Mouse (Mus musculus): ENCODE data around the gene Gm9857.

The Gm9857 gene

DNA sequence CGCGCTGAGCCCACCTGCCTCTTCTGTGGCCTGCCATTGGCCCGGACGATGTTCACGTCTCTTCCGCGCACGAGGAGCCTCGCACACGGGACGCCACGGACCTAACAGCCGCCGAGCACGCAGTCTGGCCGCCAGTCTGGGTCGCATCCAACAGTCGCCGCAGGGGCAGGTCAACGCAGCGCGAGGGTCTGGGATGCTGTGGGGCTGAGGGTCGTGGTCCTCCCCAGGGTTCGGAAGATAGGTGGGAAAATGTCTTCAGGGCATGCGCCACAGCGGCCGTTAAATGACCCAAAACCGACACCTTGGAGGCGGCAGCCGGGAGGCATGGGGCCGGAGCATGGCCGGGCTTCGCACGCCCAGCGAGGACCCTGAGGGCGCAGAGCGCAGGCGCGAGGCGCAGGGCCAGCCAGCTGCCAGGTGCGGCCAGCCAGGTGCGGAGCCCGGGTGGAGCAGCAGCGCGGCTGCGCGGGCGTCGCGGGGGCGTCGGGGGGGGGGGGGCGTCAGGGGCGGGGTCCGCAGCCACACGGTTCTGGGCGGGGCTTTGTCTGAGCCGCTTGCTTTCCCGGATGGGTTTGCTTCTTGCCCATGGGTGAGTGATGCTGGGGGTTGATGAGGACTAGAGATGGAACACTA is at the start of gene Gm9857:
Gene Gm9857 (minus strand): TSS at position 445 of the 633 bp plus-strand sequence.
- DNase-seq = peak; percentile 21

- DNase-seq = no peak
Measured at GRCm38 (mm10) chr3:108987009-108987659, 46.9 kb upstream of the Gm9857 start.

DNA sequence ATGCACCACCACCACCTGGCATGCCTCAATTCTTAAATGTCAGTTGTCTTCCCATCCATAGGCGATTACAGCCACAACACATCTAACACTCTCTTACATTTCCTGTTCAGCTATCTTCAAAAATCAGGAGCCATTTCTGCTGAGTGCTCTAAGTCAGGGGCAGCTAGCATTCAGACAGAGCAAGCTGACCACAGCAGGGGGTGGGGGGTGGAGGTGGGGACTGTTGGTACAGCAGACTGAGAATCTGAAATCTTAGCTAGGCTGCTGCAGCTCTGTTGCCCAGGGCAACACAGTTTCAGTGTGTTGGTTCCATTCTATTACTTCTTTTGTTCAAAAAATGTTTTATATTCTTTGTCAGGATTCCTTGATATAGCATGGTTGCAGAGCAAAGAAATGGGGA is 46.3 kb upstream of the Gm9857 start:
- DNase-seq = no peak

GRCm38 (mm10) chr3:108983989-108984388 is 43.7 kb upstream of the Gm9857 start:
- no peak for DNase-seq

- no peak for DNase-seq
Measured at GRCm38 (mm10) chr3:108981946-108982345, 41.7 kb upstream of the Gm9857 start.

GRCm38 (mm10) chr3:108977340-108978030 is 37.2 kb upstream of the Gm9857 start:
- DNase-seq = no peak

DNA sequence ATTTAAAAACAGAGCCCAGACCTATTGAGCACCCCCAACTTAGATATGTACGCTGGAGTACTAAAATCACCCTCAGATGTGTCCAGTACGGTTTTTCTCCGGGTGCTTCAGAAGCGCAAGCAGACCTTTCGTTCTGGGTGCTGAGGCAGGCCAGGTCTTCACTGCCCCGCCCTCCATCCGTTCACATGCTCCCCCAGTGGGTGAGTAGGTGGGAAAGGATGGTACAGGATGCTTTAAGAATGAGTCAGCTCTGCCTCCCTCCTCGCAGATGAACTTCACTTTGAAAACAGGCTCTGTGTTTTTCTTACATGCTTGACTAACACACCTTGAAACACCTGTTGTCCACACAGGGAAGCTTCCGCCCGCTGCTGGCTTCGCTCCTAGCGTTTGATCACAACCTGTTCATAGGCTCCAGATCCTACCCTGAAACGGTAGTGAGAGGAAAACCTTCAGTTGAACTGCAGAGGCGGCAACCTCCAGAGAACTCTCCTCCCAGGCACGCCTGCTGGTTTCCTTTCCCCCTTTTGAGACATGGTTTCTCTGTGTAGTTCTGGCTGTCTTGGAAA is 34.8 kb upstream of the Gm9857 start:
- DNase-seq = no peak

DNA sequence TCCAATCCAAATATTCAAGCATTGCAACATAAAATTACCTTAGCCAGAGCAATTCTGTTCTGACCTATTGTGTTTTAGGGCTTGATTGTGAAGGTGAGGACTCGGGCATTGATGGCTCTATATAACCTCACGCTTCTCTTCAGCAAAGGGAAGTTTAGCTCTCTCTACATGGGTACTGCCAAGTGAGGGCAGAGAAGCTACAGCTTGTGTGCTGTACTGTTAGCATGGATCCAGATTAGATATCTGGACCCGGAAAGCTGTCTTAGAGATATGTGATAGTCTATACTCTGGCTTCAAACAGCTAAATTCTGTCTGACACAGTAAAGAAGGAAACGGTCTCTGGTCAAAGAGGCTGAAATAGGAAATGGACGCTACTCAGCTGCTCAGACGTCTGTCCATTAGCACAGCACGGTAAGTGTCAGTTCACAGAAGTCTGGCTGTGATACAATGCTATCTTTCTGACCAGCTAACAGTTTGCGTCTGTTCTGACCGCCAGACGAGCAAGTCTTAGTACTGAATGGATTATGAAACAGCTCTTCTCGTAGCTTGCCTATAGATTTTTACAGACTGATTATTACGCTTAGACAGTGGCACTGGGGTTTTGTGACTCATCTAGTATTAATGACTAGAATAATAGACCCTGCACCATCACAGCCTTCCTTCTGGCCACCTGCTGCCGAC is 33.9 kb upstream of the Gm9857 start:
- DNase-seq = no peak

DNA sequence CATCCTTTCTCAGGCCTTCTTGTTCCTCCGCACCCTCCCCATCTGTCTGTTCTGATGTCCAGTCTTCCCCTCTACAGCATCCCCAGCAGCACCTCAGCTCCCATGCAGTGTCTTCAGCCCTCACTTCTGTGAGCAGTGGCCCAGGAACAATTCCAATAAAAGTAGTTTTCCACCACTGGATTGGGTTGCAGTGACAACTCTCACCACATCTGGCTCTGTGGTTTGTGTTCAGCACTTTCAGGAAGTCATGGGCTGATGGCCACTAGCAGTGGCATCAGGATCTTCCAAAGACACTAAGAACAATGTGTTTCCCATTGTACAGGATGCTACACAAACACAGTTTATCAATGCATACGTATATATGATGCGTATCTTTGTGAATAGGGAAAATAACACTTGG is 25.8 kb upstream of the Gm9857 start:
- no peak for DNase-seq

- DNase-seq = no peak
Measured at GRCm38 (mm10) chr3:108964361-108965044, 24.3 kb upstream of the Gm9857 start.

GRCm38 (mm10) chr3:108963776-108964175 is 23.5 kb upstream of the Gm9857 start:
- DNase-seq = no peak

DNA sequence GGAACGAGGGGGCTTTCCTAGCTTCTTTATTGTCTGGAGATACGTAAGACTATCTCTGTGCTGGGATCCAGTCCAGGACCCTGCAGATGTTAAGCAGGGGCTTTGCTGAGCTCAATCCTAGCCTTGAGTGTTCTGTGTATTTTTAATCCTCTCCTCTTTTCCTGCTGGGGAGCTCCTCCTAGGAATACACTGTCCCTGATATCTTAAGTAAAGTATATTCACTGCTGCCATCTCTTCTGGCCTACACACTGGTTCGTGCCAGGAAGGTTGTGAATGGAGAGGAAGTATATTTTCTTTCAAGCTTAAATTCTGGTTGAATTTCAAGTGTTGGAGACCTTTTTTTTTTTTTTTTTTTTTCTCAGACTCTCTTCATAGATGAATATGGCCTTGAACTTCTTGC is 23.0 kb upstream of the Gm9857 start:
- no peak for DNase-seq

- no peak for DNase-seq
Measured at GRCm38 (mm10) chr3:108961655-108962054, 21.4 kb upstream of the Gm9857 start.

DNA sequence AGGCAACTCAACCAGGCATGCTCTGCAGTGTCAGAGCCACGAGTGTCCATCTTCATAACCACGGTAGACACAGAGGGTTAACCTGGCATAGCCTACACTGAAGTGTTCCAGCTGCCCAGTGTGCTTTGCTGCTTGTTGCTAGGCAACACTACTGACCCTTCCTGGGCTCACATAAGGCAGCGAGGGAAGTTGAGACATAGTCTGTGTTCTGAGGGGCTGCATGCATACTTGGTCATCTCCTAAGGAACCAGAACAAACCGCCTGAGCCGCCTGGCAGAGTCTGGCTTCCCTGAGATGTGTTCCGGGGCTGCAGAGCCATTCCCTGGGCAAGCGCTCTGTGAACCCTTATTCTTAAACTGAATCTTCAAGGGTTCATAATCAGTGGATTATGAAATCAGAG is 21.0 kb upstream of the Gm9857 start:
- peak; percentile 14 for DNase-seq

- no peak for DNase-seq
Measured at GRCm38 (mm10) chr3:108959680-108960295, 19.5 kb upstream of the Gm9857 start.

GRCm38 (mm10) chr3:108957976-108958375 is 17.7 kb upstream of the Gm9857 start:
- no peak for DNase-seq

GRCm38 (mm10) chr3:108940996-108941395 is 751 bp upstream of the Gm9857 start:
- DNase-seq = no peak

DNA sequence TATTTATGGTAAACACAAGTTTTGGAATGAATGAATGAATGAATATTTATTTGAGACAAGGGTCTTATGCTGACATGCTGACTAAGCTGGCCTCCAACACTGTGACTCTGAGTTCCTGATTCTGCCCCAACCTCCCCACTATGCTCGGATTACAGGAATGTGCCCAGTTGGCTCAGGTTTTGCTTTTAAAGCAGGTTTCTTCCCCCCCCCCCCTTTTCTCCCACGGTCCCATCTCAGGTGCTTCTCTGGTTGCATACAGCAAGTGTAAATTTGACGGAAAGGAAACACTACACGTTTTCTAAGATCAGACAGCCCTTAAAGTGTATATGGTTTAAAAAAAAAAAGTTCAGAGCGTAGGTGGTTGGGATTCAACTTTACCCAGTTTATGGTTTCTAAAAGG is 672 bp downstream of the Gm9857 start, which contains the start of gene Henmt1:
Gene Henmt1 (plus strand): TSS at position 301 of the 400 bp plus-strand sequence.
- DNase-seq = no peak

- no peak for DNase-seq
Measured at GRCm38 (mm10) chr3:108938691-108939090, 1.6 kb downstream of the Gm9857 start.

GRCm38 (mm10) chr3:108933557-108933956 is 6.7 kb downstream of the Gm9857 start:
- DNase-seq = no peak

DNA sequence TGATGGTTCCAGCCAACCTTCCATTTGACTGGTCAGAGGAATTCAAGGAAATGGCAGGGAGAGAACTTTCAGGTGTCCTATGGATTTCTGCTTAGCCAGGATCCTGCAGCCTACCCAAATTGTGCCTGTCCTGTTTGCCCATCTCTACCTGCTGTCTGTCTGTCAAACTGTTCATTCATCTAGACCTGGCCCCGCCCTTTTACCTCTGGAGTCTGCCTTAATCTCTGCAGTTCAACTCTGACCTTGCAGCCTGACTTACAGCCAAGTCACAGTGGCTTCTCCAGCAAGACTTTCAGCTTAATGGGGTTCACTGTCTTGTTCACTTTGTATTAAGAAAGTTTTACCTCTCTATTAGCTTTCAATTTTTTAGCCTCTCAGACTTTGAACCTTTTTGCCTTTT is 13.9 kb downstream of the Gm9857 start:
- no peak for DNase-seq

GRCm38 (mm10) chr3:108925677-108926076 is 14.6 kb downstream of the Gm9857 start:
- no peak for DNase-seq
